Mouse (Mus musculus): Measurements from ENCODE around the gene Fmnl2. TPM values are rescaled to one million over a fixed set of nuclear protein-coding genes. Genes with fewer than 3 reads are reported as not detected.
A peak's percentile ranks its signal among the peaks of the same experiment; 100 is the strongest.

Gene Fmnl2
- total RNA-seq, 1 experiment: 13.6 TPM

- in situ Hi-C loops (cut with MboI; ENCODE audit: low sequenced_read_pairs in 2 of 2, unreplicated experiment in 2 of 2): loop anchor here (10.0 to 25.0 kb wide), 2 partner anchors 321 to 323 kb away; no protein-coding TSS in a partner anchor
- Histone ChIP-seq H3K4me3 (ENCODE audit: insufficient read depth in 1 of 2, low read depth in 1 of 2, low read length in 2 of 2, poor library complexity in 1 of 2, severe bottlenecking in 1 of 2) (no peak overlapping the region), H3K9me3 (ENCODE audit: control insufficient read depth, insufficient read depth, low read depth, low read length) (no peaks in the 10 kb centered on the region), H3K9ac (ENCODE audit: insufficient read depth, low read depth, low read length, poor library complexity, severe bottlenecking) (0 out of 2 replicates have a peak overlapping the region, but pooled peaks have one; percentile 31), H3K36me3 (ENCODE audit: control insufficient read depth, insufficient read depth, low read length, poor library complexity, severe bottlenecking) (no peaks in the 10 kb centered on the region), H3K4me1 (ENCODE audit: control insufficient read depth in 2 of 2, insufficient read depth in 2 of 2, low read length in 2 of 2, poor library complexity in 1 of 2) (no peaks in the 10 kb centered on the region), H3K27ac (ENCODE audit: insufficient read depth, low read depth, low read length, poor library complexity, severe bottlenecking) (no peak overlapping the region)
- peak; percentile 44 for DNase-seq (ENCODE audit: low read depth, low spot score)
- TF ChIP-seq ZNF384 (IDR thresholded peaks at IDR 0.05; ENCODE audit: low read depth, low read length) (no peak), CHD2 (IDR thresholded peaks at IDR 0.05; ENCODE audit: low read depth, low read length) (no peak), MAFK (IDR thresholded peaks at IDR 0.05; ENCODE audit: insufficient read depth, low read depth, low read length) (no peak), HCFC1 (IDR thresholded peaks at IDR 0.05; ENCODE audit: borderline replicate concordance, insufficient read depth, low read length) (no peak), ZC3H11A (IDR thresholded peaks at IDR 0.05; ENCODE audit: borderline replicate concordance, low read depth, low read length) (no peak)
Measured at GRCm38 (mm10) chr2:53085617-53086202, 228.1 kb downstream of the Fmnl2 start.

GRCm38 (mm10) chr2:53088744-53089143, 231.1 kb downstream of the Fmnl2 start:
- no peak for DNase-seq (ENCODE audit: low read depth, low spot score)
- in situ Hi-C loops (cut with MboI; ENCODE audit: low sequenced_read_pairs in 2 of 2, unreplicated experiment in 2 of 2): loop anchor here (10.0 to 25.0 kb wide), 2 partner anchors 324 to 326 kb away; no protein-coding TSS in a partner anchor
- TF ChIP-seq HCFC1 (IDR thresholded peaks at IDR 0.05; ENCODE audit: borderline replicate concordance, insufficient read depth, low read length) (no peak), MAFK (IDR thresholded peaks at IDR 0.05; ENCODE audit: insufficient read depth, low read depth, low read length) (no peak), ZC3H11A (IDR thresholded peaks at IDR 0.05; ENCODE audit: borderline replicate concordance, low read depth, low read length) (no peak), ZNF384 (IDR thresholded peaks at IDR 0.05; ENCODE audit: low read depth, low read length) (no peak), CHD2 (IDR thresholded peaks at IDR 0.05; ENCODE audit: low read depth, low read length) (no peak)
- H3K4me3 ChIP-seq (ENCODE audit: insufficient read depth in 1 of 2, low read depth in 1 of 2, low read length in 2 of 2, poor library complexity in 1 of 2, severe bottlenecking in 1 of 2): no peak overlapping the region
- H3K9me3 ChIP-seq (ENCODE audit: control insufficient read depth, insufficient read depth, low read depth, low read length): no peaks in the 10 kb centered on the region
- no peaks in the 10 kb centered on the region for H3K4me1 ChIP-seq (ENCODE audit: control insufficient read depth in 2 of 2, insufficient read depth in 2 of 2, low read length in 2 of 2, poor library complexity in 1 of 2)
- H3K36me3 ChIP-seq (ENCODE audit: control insufficient read depth, insufficient read depth, low read length, poor library complexity, severe bottlenecking): no peaks in the 10 kb centered on the region
- no peak overlapping the region for H3K9ac ChIP-seq (ENCODE audit: insufficient read depth, low read depth, low read length, poor library complexity, severe bottlenecking)
- H3K27ac ChIP-seq (ENCODE audit: insufficient read depth, low read depth, low read length, poor library complexity, severe bottlenecking): no peak overlapping the region

GRCm38 (mm10) chr2:53095031-53095430, 237.4 kb downstream of the Fmnl2 start:
- H3K9ac ChIP-seq (ENCODE audit: insufficient read depth, low read depth, low read length, poor library complexity, severe bottlenecking): no peak overlapping the region
- H3K4me3 ChIP-seq (ENCODE audit: insufficient read depth in 1 of 2, low read depth in 1 of 2, low read length in 2 of 2, poor library complexity in 1 of 2, severe bottlenecking in 1 of 2): no peak overlapping the region
- in situ Hi-C loops (cut with MboI; ENCODE audit: low sequenced_read_pairs in 2 of 2, unreplicated experiment in 2 of 2): loop anchor here in 1 of 2 experiments (25.0 kb wide), 1 partner anchor 333 kb away; no protein-coding TSS in a partner anchor
- no peak for DNase-seq (ENCODE audit: low read depth, low spot score)
- no peak for TF ChIP-seq ZNF384 (IDR thresholded peaks at IDR 0.05; ENCODE audit: low read depth, low read length)
- no peak for TF ChIP-seq HCFC1 (IDR thresholded peaks at IDR 0.05; ENCODE audit: borderline replicate concordance, insufficient read depth, low read length)
- no peak for TF ChIP-seq CHD2 (IDR thresholded peaks at IDR 0.05; ENCODE audit: low read depth, low read length)
- TF ChIP-seq ZC3H11A (IDR thresholded peaks at IDR 0.05; ENCODE audit: borderline replicate concordance, low read depth, low read length): no peak
- no peak for TF ChIP-seq MAFK (IDR thresholded peaks at IDR 0.05; ENCODE audit: insufficient read depth, low read depth, low read length)
- H3K9me3 ChIP-seq (ENCODE audit: control insufficient read depth, insufficient read depth, low read depth, low read length): no peaks in the 10 kb centered on the region
- H3K27ac ChIP-seq (ENCODE audit: insufficient read depth, low read depth, low read length, poor library complexity, severe bottlenecking): no peak overlapping the region
- H3K4me1 ChIP-seq (ENCODE audit: control insufficient read depth in 2 of 2, insufficient read depth in 2 of 2, low read length in 2 of 2, poor library complexity in 1 of 2): no peaks in the 10 kb centered on the region
- H3K36me3 ChIP-seq (ENCODE audit: control insufficient read depth, insufficient read depth, low read length, poor library complexity, severe bottlenecking): no peaks in the 10 kb centered on the region

- no peak for DNase-seq (ENCODE audit: low read depth, low spot score)
- H3K27ac ChIP-seq (ENCODE audit: insufficient read depth, low read depth, low read length, poor library complexity, severe bottlenecking): no peak overlapping the region
- in situ Hi-C loops (cut with MboI; ENCODE audit: low sequenced_read_pairs in 2 of 2, unreplicated experiment in 2 of 2): loop anchor here in 1 of 2 experiments (25.0 kb wide), 1 partner anchor 333 kb away; no protein-coding TSS in a partner anchor
- no peaks in the 10 kb centered on the region for H3K9me3 ChIP-seq (ENCODE audit: control insufficient read depth, insufficient read depth, low read depth, low read length)
- no peaks in the 10 kb centered on the region for H3K36me3 ChIP-seq (ENCODE audit: control insufficient read depth, insufficient read depth, low read length, poor library complexity, severe bottlenecking)
- H3K9ac ChIP-seq (ENCODE audit: insufficient read depth, low read depth, low read length, poor library complexity, severe bottlenecking): no peak overlapping the region
- no peak overlapping the region for H3K4me3 ChIP-seq (ENCODE audit: insufficient read depth in 1 of 2, low read depth in 1 of 2, low read length in 2 of 2, poor library complexity in 1 of 2, severe bottlenecking in 1 of 2)
- no peaks in the 10 kb centered on the region for H3K4me1 ChIP-seq (ENCODE audit: control insufficient read depth in 2 of 2, insufficient read depth in 2 of 2, low read length in 2 of 2, poor library complexity in 1 of 2)
- no peak for TF ChIP-seq ZNF384 (IDR thresholded peaks at IDR 0.05; ENCODE audit: low read depth, low read length)
- TF ChIP-seq MAFK (IDR thresholded peaks at IDR 0.05; ENCODE audit: insufficient read depth, low read depth, low read length): no peak
- TF ChIP-seq ZC3H11A (IDR thresholded peaks at IDR 0.05; ENCODE audit: borderline replicate concordance, low read depth, low read length): no peak
- TF ChIP-seq HCFC1 (IDR thresholded peaks at IDR 0.05; ENCODE audit: borderline replicate concordance, insufficient read depth, low read length): no peak
- TF ChIP-seq CHD2 (IDR thresholded peaks at IDR 0.05; ENCODE audit: low read depth, low read length): no peak
Measured at GRCm38 (mm10) chr2:53095489-53095888, 237.8 kb downstream of the Fmnl2 start.
